ENCODE assay signal across 24 mouse cellular contexts in genomic region chr19:10975187-10975586, GRCm38 (mm10). TPM values are rescaled to one million over a fixed set of nuclear protein-coding genes. Genes with fewer than 3 reads are reported as not detected.
DNase-seq lines count a peak whose midpoint lies in the region; ATAC-seq and TF ChIP-seq lines count a peak whose summit lies in the region.
"Had no signal": no experiment of that assay in that cellular context is flagged by ENCODE, and none has a peak within 500 bp of the region (broad histone marks: within the 10 kb centered on the region; RNA-seq: fewer than 3 reads in every experiment).

No protein-coding gene starts in this region.

- no peak overlapping the region for H3K4me2 ChIP-seq in CH12.LX (ENCODE audit: insufficient read depth, low read depth, poor library complexity, severe bottlenecking)
- no peak overlapping the region for H3K4me2 ChIP-seq in intestine, embryonic 15.5 days (replicated peaks)
- H3K4me2 ChIP-seq in kidney, embryonic 15.5 days: no peak overlapping the region
- H3K4me2 ChIP-seq: forebrain, embryonic 13.5 days; heart, embryonic 12.5 days; hindbrain, embryonic 14.5 days had no signal

- no peak for TF ChIP-seq CTCF in CH12.LX (conservative IDR thresholded peaks at IDR 0.05 in 1 of 2, IDR thresholded peaks at IDR 0.05 in 1 of 2; ENCODE audit: low read depth in 2 of 2, low read length in 2 of 2)
- TF ChIP-seq CTCF in small intestine, adult 2 months (IDR thresholded peaks at IDR 0.05; ENCODE audit: extremely low read depth, insufficient read length, insufficient replicate concordance, low read depth, low read length): no peak

- H3K27me3 ChIP-seq in CH12.LX (replicated peaks): peaks cover 18% of the 10 kb centered on the region
- H3K27me3 ChIP-seq in intestine, embryonic 15.5 days (replicated peaks): no peaks in the 10 kb centered on the region
- H3K27me3 ChIP-seq in small intestine, adult 2 months (ENCODE audit: control insufficient read depth, insufficient read depth, low read length): no peaks in the 10 kb centered on the region
- H3K27me3 ChIP-seq in kidney, embryonic 15.5 days: no peaks in the 10 kb centered on the region
- H3K27me3 ChIP-seq: forebrain, embryonic 13.5 days; heart, embryonic 12.5 days had no signal

- ATAC-seq in intestine, embryonic 15.5 days: 0 out of 2 replicates have a peak, but pooled peaks have one; percentile 8
- no peak for ATAC-seq in kidney, embryonic 15.5 days (replicated peaks; ENCODE audit: low FRiP score)
- ATAC-seq: activated CD4-positive, CD25-positive, alpha-beta regulatory T cell, adult 4 months; CD4-positive, CD25-positive, alpha-beta regulatory T cell, adult 4 months; forebrain, embryonic 13.5 days; Patski had no signal

- no peak for TF ChIP-seq POLR2A in CH12.LX (IDR thresholded peaks at IDR 0.05; ENCODE audit: low read depth, low read length)
- no peak for TF ChIP-seq POLR2A in small intestine, adult 2 months (IDR thresholded peaks at IDR 0.05; ENCODE audit: low read depth, low read length)

- TF ChIP-seq EP300 in CH12.LX (IDR thresholded peaks at IDR 0.05; ENCODE audit: low read length): no peak

- H3K9me3 ChIP-seq in CH12.LX (replicated peaks; ENCODE audit: low read length): peaks cover 9% of the 10 kb centered on the region
- H3K9me3 ChIP-seq in intestine, embryonic 15.5 days: no peaks in the 10 kb centered on the region
- H3K9me3 ChIP-seq in kidney, embryonic 15.5 days (replicated peaks): no peaks in the 10 kb centered on the region

- 72% methylated on average over 2 of the region's 2 CpGs for WGBS in intestine, embryonic 15.5 days
- WGBS in small intestine, adult 2 months: 31% methylated on average over 2 of the region's 2 CpGs
- 82% methylated on average over 2 of the region's 2 CpGs for WGBS in kidney, embryonic 15.5 days

- dilution Hi-C loops in CH12.LX (cut with MboI; ENCODE audit: extremely low pct_ligation_motif_present, extremely low pct_unique_long_range_greater_than_20kb, low sequenced_read_pairs): no loop called here

- H3K79me2 ChIP-seq in CH12.LX (replicated peaks; ENCODE audit: control insufficient read depth, extremely low read depth, insufficient read depth, poor library complexity, severe bottlenecking): no peaks in the 10 kb centered on the region

- H3K27ac ChIP-seq in CH12.LX (ENCODE audit: insufficient read depth, low read depth): no peak overlapping the region
- peak overlapping the region; percentile 87; the same call in 1 of the 2 replicates for H3K27ac ChIP-seq in intestine, embryonic 15.5 days
- peak overlapping the region; percentile 95 for H3K27ac ChIP-seq in small intestine, adult 2 months (ENCODE audit: insufficient read depth, low read depth, low read length)
- H3K27ac ChIP-seq in kidney, embryonic 15.5 days: no peak overlapping the region
- H3K27ac ChIP-seq: embryonic facial prominence, embryonic 10.5 days; forebrain, embryonic 13.5 days; hindbrain, embryonic 10.5 days; hindbrain, embryonic 14.5 days had no signal

- no peaks in the 10 kb centered on the region for H3K36me3 ChIP-seq in CH12.LX (replicated peaks in 1 of 2; ENCODE audit: control insufficient read depth in 1 of 2, insufficient read depth in 1 of 2, low read length in 1 of 2)
- no peaks in the 10 kb centered on the region for H3K36me3 ChIP-seq in intestine, embryonic 15.5 days
- no peaks in the 10 kb centered on the region for H3K36me3 ChIP-seq in small intestine, adult 2 months (ENCODE audit: control insufficient read depth, insufficient read depth, low read length)
- no peaks in the 10 kb centered on the region for H3K36me3 ChIP-seq in kidney, embryonic 15.5 days
- H3K36me3 ChIP-seq: embryonic facial prominence, embryonic 10.5 days; heart, embryonic 12.5 days; hindbrain, embryonic 10.5 days had no signal

- H3K4me3 ChIP-seq in CH12.LX (replicated peaks in 1 of 3; ENCODE audit: low read depth in 2 of 3, low read length in 2 of 3, poor library complexity in 1 of 3): no peak overlapping the region
- H3K4me3 ChIP-seq in intestine, embryonic 15.5 days (replicated peaks): no peak overlapping the region
- H3K4me3 ChIP-seq in small intestine, adult 2 months (ENCODE audit: low read depth, low read length): no peak overlapping the region
- no peak overlapping the region for H3K4me3 ChIP-seq in kidney, embryonic 15.5 days (replicated peaks)
- H3K4me3 ChIP-seq: embryonic facial prominence, embryonic 10.5 days; forebrain, embryonic 13.5 days; heart, adult 2 months; heart, embryonic 12.5 days; hindbrain, embryonic 10.5 days had no signal

- DNase-seq in 416B (ENCODE audit: low read depth): peak; percentile 8
- DNase-seq in CH12.LX (ENCODE audit: extremely low read depth): no peak
- DNase-seq in left cerebral cortex, postnatal 14 days (ENCODE audit: low spot score in 2 of 2): no peak
- DNase-seq: adrenal gland, adult 2 months; adrenal gland, postnatal 25 days; cerebellum, adult 2 months; cerebellum, postnatal 10 days; gastrocnemius, postnatal 14 days; heart, adult 2 months had no signal

- no peak overlapping the region for H3K9ac ChIP-seq in CH12.LX (ENCODE audit: insufficient read depth, low read depth)
- no peak overlapping the region for H3K9ac ChIP-seq in intestine, embryonic 15.5 days
- H3K9ac ChIP-seq in kidney, embryonic 15.5 days: no peak overlapping the region
- H3K9ac ChIP-seq: forebrain, embryonic 13.5 days; heart, embryonic 12.5 days; hindbrain, embryonic 14.5 days had no signal

- intact Hi-C loops in left cerebral cortex, postnatal 14 days (cut with DNase I): loop anchor here (5.0 kb wide), 1 partner anchor 308 kb away; no protein-coding TSS in a partner anchor

- H3K4me1 ChIP-seq in CH12.LX (ENCODE audit: control insufficient read depth in 1 of 2, insufficient read depth in 2 of 2): peaks cover 0 to 11% of the 10 kb centered on the region in 2 experiments; a peak in 3 of 4 replicates
- peaks cover 34% of the 10 kb centered on the region for H3K4me1 ChIP-seq in intestine, embryonic 15.5 days (replicated peaks)
- peaks cover 30% of the 10 kb centered on the region for H3K4me1 ChIP-seq in small intestine, adult 2 months (ENCODE audit: control insufficient read depth, insufficient read depth, insufficient read length, low read length)
- peaks cover 28% of the 10 kb centered on the region for H3K4me1 ChIP-seq in kidney, embryonic 15.5 days
- H3K4me1 ChIP-seq: forebrain, embryonic 13.5 days had no signal

- TF ChIP-seq RAD21 in CH12.LX (IDR thresholded peaks at IDR 0.05; ENCODE audit: low read depth, low read length): no peak

- in situ Hi-C loops in CH12.LX (cut with MboI; ENCODE audit: low pct_ligation_motif_present, low pct_unique_long_range_greater_than_20kb, low sequenced_read_pairs): no loop called here

TF ChIP-seq in CH12.LX, 34 proteins besides CTCF, POLR2A, EP300 and RAD21:
- TF ChIP-seq USF2 (conservative IDR thresholded peaks at IDR 0.05; ENCODE audit: low read depth, low read length) (peak; percentile 77), IRF4 (IDR thresholded peaks at IDR 0.05; ENCODE audit: low read depth, low read length) (no peak), ZMIZ1 (IDR thresholded peaks at IDR 0.05; ENCODE audit: low read depth, low read length) (no peak), USF1 (IDR thresholded peaks at IDR 0.05; ENCODE audit: low read depth, low read length) (peak; percentile 63), BHLHE40 (IDR thresholded peaks at IDR 0.05; ENCODE audit: low read depth, low read length) (peak; percentile 34; the same call in 1 of the 2 replicates), E2F4 (IDR thresholded peaks at IDR 0.05; ENCODE audit: insufficient replicate concordance, low read depth, low read length) (no peak)
TF ChIP-seq in CH12.LX: peak in this region for 3.

RNA-seq across cellular contexts. Expression of gene Ms4a10, which starts 0.7 kb away (rescaled TPM):
- not detected in 2 replicates for total RNA-seq in CH12.LX (2012; rRNA removed)
- total RNA-seq in CH12.LX (2014; rRNA removed): not detected in 2 replicates
- polyA plus RNA-seq in CH12.LX (2012; ENCODE audit: insufficient read length, low read depth): not detected in 2 replicates
- polyA plus RNA-seq in intestine, embryonic 15.5 days (2015; fragmentation: Nextera tagmentation; extraction: Ambion mirVana): 37.4 and 51.1 TPM in 2 replicates
- polyA plus RNA-seq in small intestine, adult 2 months (2012; rRNA removed): 103 and 341 TPM in 2 replicates
- total RNA-seq in left cerebral cortex, postnatal 14 days (2021): not detected
- 0.31 TPM in 1 of 2 replicates, not detected in the other for polyA plus RNA-seq in kidney, embryonic 15.5 days (2015; fragmentation: Nextera tagmentation; extraction: Ambion mirVana)
- total RNA-seq: gastrocnemius, postnatal 14 days; heart, adult 2 months; heart, postnatal 25 days had no signal
- polyA plus RNA-seq: activated CD4-positive, CD25-positive, alpha-beta regulatory T cell, adult 4 months; CD4-positive, CD25-positive, alpha-beta regulatory T cell, adult 4 months; cerebellum, adult 2 months; embryonic facial prominence, embryonic 10.5 days; forebrain, embryonic 13.5 days; heart, adult 2 months; heart, embryonic 12.5 days; heart, embryonic 16.5 days; hindbrain, embryonic 10.5 days; hindbrain, embryonic 14.5 days; Patski had no signal

RNA-seq across cellular contexts. Expression of gene Ms4a15, which starts 17.9 kb away (rescaled TPM):
- total RNA-seq in CH12.LX (2012; rRNA removed): not detected in 2 replicates
- not detected in 2 replicates for total RNA-seq in CH12.LX (2014; rRNA removed)
- 0.37 TPM in 1 of 2 replicates, not detected in the other for polyA plus RNA-seq in CH12.LX (2012; ENCODE audit: insufficient read length, low read depth)
- polyA plus RNA-seq in intestine, embryonic 15.5 days (2015; fragmentation: Nextera tagmentation; extraction: Ambion mirVana): 0.21 and 0.28 TPM in 2 replicates
- polyA plus RNA-seq in small intestine, adult 2 months (2012; rRNA removed): 0.20 and 1.9 TPM in 2 replicates
- under 1 TPM in 1 of 2 experiments, not detected in 1; 0.80 TPM for total RNA-seq in left cerebral cortex, postnatal 14 days (2021)
- not detected in 2 replicates for polyA plus RNA-seq in kidney, embryonic 15.5 days (2015; fragmentation: Nextera tagmentation; extraction: Ambion mirVana)
- total RNA-seq: adrenal gland, adult 2 months; adrenal gland, postnatal 25 days; gastrocnemius, postnatal 14 days; heart, adult 2 months; heart, postnatal 25 days had no signal
- polyA plus RNA-seq: adrenal gland, adult 2 months; embryonic facial prominence, embryonic 10.5 days; embryonic facial prominence, embryonic 14.5 days; forebrain, embryonic 13.5 days; gonadal fat pad, adult 2 months; heart, adult 2 months; heart, embryonic 12.5 days; heart, embryonic 16.5 days; hindbrain, embryonic 10.5 days; hindbrain, embryonic 14.5 days; Patski had no signal

RNA-seq across cellular contexts. Expression of gene Ccdc86, which starts 26.1 kb away (rescaled TPM):
- total RNA-seq in CH12.LX (2012; rRNA removed): 10.8 and 18.6 TPM in 2 replicates
- 8.5 and 9.5 TPM in 2 replicates for total RNA-seq in CH12.LX (2014; rRNA removed)
- 36.8 and 44.8 TPM in 2 replicates for polyA plus RNA-seq in CH12.LX (2012; ENCODE audit: insufficient read length, low read depth)
- polyA plus RNA-seq in intestine, embryonic 15.5 days (2015; fragmentation: Nextera tagmentation; extraction: Ambion mirVana): 29.0 and 29.5 TPM in 2 replicates
- 2.5 and 3.2 TPM in 2 replicates for polyA plus RNA-seq in small intestine, adult 2 months (2012; rRNA removed)
- total RNA-seq in left cerebral cortex, postnatal 14 days (2021): 1 to 10 TPM; 8.5 to 8.9 TPM
- polyA plus RNA-seq in kidney, embryonic 15.5 days (2015; fragmentation: Nextera tagmentation; extraction: Ambion mirVana): 33.1 and 33.4 TPM in 2 replicates

RNA-seq across cellular contexts. Expression of gene Ptgdr2, which starts 38.2 kb away (rescaled TPM):
- 0.13 and 0.17 TPM in 2 replicates for total RNA-seq in CH12.LX (2012; rRNA removed)
- not detected in 2 replicates for total RNA-seq in CH12.LX (2014; rRNA removed)
- not detected in 2 replicates for polyA plus RNA-seq in CH12.LX (2012; ENCODE audit: insufficient read length, low read depth)
- polyA plus RNA-seq in intestine, embryonic 15.5 days (2015; fragmentation: Nextera tagmentation; extraction: Ambion mirVana): 0.05 and 0.06 TPM in 2 replicates
- polyA plus RNA-seq in small intestine, adult 2 months (2012; rRNA removed): 0.86 and 1.1 TPM in 2 replicates
- under 1 TPM; 0.32 to 0.33 TPM for total RNA-seq in left cerebral cortex, postnatal 14 days (2021)
- 0.08 and 0.09 TPM in 2 replicates for polyA plus RNA-seq in kidney, embryonic 15.5 days (2015; fragmentation: Nextera tagmentation; extraction: Ambion mirVana)
- total RNA-seq: heart, adult 2 months had no signal
- polyA plus RNA-seq: activated CD4-positive, CD25-positive, alpha-beta regulatory T cell, adult 4 months; CD4-positive, CD25-positive, alpha-beta regulatory T cell, adult 4 months; embryonic facial prominence, embryonic 10.5 days; heart, embryonic 12.5 days; hindbrain, embryonic 10.5 days had no signal

RNA-seq across cellular contexts. Expression of gene Ms4a18, which starts 42.6 kb away (rescaled TPM):
- total RNA-seq in CH12.LX (2012; rRNA removed) (not detected in 2 replicates), CH12.LX (2014; rRNA removed) (not detected in 2 replicates)
- polyA plus RNA-seq in CH12.LX (2012; ENCODE audit: insufficient read length, low read depth): not detected in 2 replicates
- polyA plus RNA-seq in intestine, embryonic 15.5 days (2015; fragmentation: Nextera tagmentation; extraction: Ambion mirVana): 33.2 and 37.9 TPM in 2 replicates
- polyA plus RNA-seq in small intestine, adult 2 months (2012; rRNA removed): 30.4 and 79.4 TPM in 2 replicates
- not detected for total RNA-seq in left cerebral cortex, postnatal 14 days (2021)
- polyA plus RNA-seq in kidney, embryonic 15.5 days (2015; fragmentation: Nextera tagmentation; extraction: Ambion mirVana): not detected in 2 replicates
- total RNA-seq: adrenal gland, adult 2 months; adrenal gland, postnatal 25 days; gastrocnemius, postnatal 14 days; heart, adult 2 months; heart, postnatal 25 days had no signal
- polyA plus RNA-seq: activated CD4-positive, CD25-positive, alpha-beta regulatory T cell, adult 4 months; adrenal gland, adult 2 months; CD4-positive, CD25-positive, alpha-beta regulatory T cell, adult 4 months; cerebellum, adult 2 months; embryonic facial prominence, embryonic 10.5 days; embryonic facial prominence, embryonic 14.5 days; forebrain, embryonic 13.5 days; gonadal fat pad, adult 2 months; heart, adult 2 months; heart, embryonic 12.5 days; heart, embryonic 16.5 days; hindbrain, embryonic 10.5 days; hindbrain, embryonic 14.5 days; Patski had no signal

Comparison
In these comparisons a context has a peak if more than half of its experiments do, and no peak if none do; other contexts are left out.
1. H3K27ac ChIP-seq: peak in intestine, embryonic 15.5 days (single experiment) and small intestine, adult 2 months (single experiment); none in CH12.LX (single experiment) and kidney, embryonic 15.5 days (single experiment).
2. RNA of gene Ms4a10, which starts 0.7 kb away (polyA plus RNA-seq): 103 to 341 TPM in small intestine, adult 2 months and 37.4 to 51.1 TPM in intestine, embryonic 15.5 days; 0.31 TPM in kidney, embryonic 15.5 days and not detected in CH12.LX; every median in the first group is over 10 times any median in the second.